Mouse (Mus musculus): ENCODE data around the gene P2ry6. TPM values are rescaled to one million over a fixed set of nuclear protein-coding genes. Genes with fewer than 3 reads are reported as not detected.

Gene P2ry6
- polyA plus RNA-seq, 1 experiment, result 1.3 TPM

DNA sequence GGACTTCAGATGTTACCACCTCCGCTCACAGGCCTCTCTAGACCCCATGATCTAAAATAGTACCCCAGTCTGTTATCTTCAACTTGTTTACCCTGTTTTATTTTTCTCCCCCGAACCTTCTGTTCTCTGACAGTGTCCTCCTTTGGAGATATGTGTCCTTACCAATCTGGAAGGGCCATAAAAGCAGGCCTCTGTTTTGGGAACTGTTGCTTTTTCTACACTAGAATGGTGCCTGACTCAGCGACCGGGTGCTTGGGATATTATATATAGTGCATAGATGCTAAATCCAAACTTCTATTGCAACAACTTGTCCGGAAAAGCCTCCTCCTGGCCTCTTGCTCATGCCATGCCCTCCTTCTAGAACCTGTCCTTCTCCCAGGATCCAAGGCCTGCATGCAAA lies 50.2 kb downstream of the P2ry6 start:
- no peak for TF ChIP-seq CTCF (IDR thresholded peaks at IDR 0.05; ENCODE audit: control insufficient read depth, insufficient read depth, low read length)
- H3K4me1 ChIP-seq (ENCODE audit: control insufficient read depth, insufficient read depth, low read length), result no peaks in the 10 kb centered on the region
- H3K4me3 ChIP-seq (replicated peaks; ENCODE audit: control insufficient read depth, low read depth, low read length), result no peak overlapping the region
- H3K27ac ChIP-seq (ENCODE audit: control insufficient read depth, insufficient read depth, low read depth, low read length, poor library complexity), result no peak overlapping the region
- WGBS, result 83% methylated on average over 5 of the region's 5 CpGs

DNA sequence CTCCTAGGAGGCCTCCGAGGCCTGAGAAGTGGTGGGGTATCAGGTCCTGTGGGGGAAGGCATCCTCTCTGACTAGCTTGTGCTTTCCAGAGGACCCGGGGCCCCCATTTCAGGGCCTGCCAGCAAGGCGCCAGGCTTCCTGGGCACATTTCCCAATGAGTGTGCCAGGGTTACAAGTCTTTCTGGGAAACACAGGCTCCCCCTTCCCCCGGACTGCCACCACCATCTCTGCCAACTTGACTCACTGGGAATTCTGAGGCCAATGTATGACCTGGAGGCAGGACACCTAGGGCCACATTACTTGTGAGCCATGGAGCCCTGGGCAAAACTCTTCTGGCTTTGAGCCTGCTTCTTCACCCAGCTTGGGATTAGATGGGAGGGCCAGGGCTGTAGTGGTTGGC lies 51.5 kb downstream of the P2ry6 start:
- Histone ChIP-seq H3K27ac (ENCODE audit: control insufficient read depth, insufficient read depth, low read depth, low read length, poor library complexity) (no peak overlapping the region), H3K4me1 (ENCODE audit: control insufficient read depth, insufficient read depth, low read length) (no peaks in the 10 kb centered on the region), H3K4me3 (replicated peaks; ENCODE audit: control insufficient read depth, low read depth, low read length) (no peak overlapping the region)
- no peak for TF ChIP-seq CTCF (IDR thresholded peaks at IDR 0.05; ENCODE audit: control insufficient read depth, insufficient read depth, low read length)
- no peak for TF ChIP-seq POLR2A (IDR thresholded peaks at IDR 0.05; ENCODE audit: borderline replicate concordance, control insufficient read depth, low read depth, low read length)
- 71% methylated on average over 4 of the region's 4 CpGs for WGBS

DNA sequence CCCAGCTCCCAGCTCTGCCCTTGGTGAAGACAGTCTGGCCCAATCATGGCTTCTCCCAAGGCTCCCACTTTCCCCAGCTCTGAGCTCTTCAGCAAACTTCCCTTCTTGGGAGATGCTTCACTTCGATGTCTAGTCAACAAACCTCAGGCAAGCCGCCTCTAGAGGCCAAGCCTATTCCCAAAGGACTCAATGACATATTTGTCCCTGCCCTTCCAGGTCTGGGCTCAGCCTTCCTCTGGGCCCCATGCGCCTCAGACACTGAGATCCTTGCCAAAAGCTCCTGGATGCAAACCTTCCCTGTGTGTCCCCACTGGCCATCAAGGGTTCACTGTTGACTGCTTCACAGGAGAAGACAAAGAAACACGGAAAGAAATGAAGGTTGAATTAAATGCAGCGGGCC lies 53.2 kb downstream of the P2ry6 start:
- Histone ChIP-seq H3K4me3 (replicated peaks; ENCODE audit: control insufficient read depth, low read depth, low read length) (no peak overlapping the region), H3K4me1 (ENCODE audit: control insufficient read depth, insufficient read depth, low read length) (no peaks in the 10 kb centered on the region), H3K27ac (ENCODE audit: control insufficient read depth, insufficient read depth, low read depth, low read length, poor library complexity) (no peak overlapping the region)
- 82% methylated on average over 5 of the region's 5 CpGs for WGBS
- TF ChIP-seq POLR2A (IDR thresholded peaks at IDR 0.05; ENCODE audit: borderline replicate concordance, control insufficient read depth, low read depth, low read length) (no peak), CTCF (IDR thresholded peaks at IDR 0.05; ENCODE audit: control insufficient read depth, insufficient read depth, low read length) (no peak)

DNA sequence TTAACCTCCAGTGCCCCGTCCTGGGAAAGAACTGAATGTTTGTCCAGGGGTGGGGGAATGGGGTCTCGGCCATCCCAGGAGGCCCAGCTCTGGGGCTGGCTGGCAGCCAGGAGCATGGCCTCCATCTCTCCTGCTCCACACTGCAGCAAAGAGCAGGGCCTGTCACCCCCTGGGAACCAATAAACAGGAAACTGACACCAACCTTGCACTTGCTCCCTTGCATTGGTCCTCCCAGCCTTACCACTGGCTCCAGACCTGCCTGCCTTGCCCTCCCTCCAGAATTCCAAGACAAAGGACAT lies 54.7 kb downstream of the P2ry6 start:
- no peaks in the 10 kb centered on the region for H3K4me1 ChIP-seq (ENCODE audit: control insufficient read depth, insufficient read depth, low read length)
- WGBS, result 68% methylated on average over 2 of the region's 2 CpGs
- H3K27ac ChIP-seq (ENCODE audit: control insufficient read depth, insufficient read depth, low read depth, low read length, poor library complexity), result no peak overlapping the region
- TF ChIP-seq POLR2A (IDR thresholded peaks at IDR 0.05; ENCODE audit: borderline replicate concordance, control insufficient read depth, low read depth, low read length) (no peak), CTCF (IDR thresholded peaks at IDR 0.05; ENCODE audit: control insufficient read depth, insufficient read depth, low read length) (no peak)
- H3K4me3 ChIP-seq (replicated peaks; ENCODE audit: control insufficient read depth, low read depth, low read length), result no peak overlapping the region

DNA sequence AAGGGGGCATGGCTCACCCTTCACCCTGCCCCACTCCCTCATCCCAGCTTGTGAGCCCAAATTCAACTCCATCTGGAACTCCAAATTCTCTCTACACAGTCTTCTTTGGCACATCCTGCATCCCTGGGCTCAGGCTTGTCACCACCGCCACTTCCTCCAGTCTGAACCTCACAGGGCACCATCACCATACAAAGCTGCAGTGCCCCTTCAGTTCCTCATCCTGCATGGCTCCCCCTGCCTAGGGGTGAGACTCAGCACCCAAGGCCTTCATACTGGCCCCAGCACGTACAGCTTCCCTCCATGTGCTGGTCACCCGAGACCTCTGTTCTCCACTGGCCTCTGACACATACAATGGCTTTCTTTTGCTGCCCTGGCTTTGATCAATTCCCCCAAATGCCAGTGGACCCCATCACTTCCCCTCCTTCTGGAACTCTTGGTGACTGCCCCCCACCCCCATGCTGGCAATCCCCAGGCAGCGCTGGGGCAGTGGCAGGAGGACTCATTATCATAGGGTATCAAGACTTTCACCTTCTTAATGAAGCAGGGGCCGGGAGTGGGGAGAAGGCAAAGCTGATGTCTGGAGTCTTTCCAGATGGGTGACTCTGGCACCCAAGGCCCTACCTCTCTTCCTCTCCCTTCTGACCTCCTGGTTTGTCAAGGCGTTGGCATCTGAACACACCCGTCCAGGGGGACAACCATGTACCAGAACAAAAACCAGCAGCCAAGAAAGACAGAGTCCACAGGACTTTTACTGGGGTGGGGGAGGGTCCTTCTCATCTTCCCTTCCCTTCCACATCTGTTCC lies 55.2 kb downstream of the P2ry6 start:
- TF ChIP-seq CTCF (IDR thresholded peaks at IDR 0.05; ENCODE audit: control insufficient read depth, insufficient read depth, low read length), result no peak
- TF ChIP-seq POLR2A (IDR thresholded peaks at IDR 0.05; ENCODE audit: borderline replicate concordance, control insufficient read depth, low read depth, low read length), result no peak
- 64% methylated on average over 7 of the region's 7 CpGs for WGBS
- Histone ChIP-seq H3K27ac (ENCODE audit: control insufficient read depth, insufficient read depth, low read depth, low read length, poor library complexity) (no peak overlapping the region), H3K4me1 (ENCODE audit: control insufficient read depth, insufficient read depth, low read length) (no peaks in the 10 kb centered on the region), H3K4me3 (replicated peaks; ENCODE audit: control insufficient read depth, low read depth, low read length) (no peak overlapping the region)

DNA sequence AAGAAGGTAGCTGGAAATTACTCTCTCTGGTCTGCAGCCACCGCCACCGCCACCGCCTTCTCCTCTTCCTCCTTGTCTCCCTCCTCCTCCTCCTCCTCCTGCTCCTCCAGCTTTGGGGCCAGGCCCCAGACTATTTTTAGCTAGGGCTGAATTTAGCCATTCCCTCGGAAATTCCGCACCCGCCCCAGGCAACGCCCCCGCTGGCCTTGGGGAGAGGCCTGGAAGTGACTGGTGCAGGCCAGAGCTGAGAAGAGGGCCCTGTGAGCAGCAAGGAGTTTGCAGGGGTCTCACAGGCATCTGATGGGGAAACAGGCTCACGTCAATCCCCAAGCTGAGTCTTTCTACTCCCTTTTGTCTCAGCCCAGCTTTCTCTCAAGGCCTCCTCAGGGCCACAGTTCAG lies 56.3 kb downstream of the P2ry6 start:
- Histone ChIP-seq H3K4me1 (ENCODE audit: control insufficient read depth, insufficient read depth, low read length) (no peaks in the 10 kb centered on the region), H3K4me3 (replicated peaks; ENCODE audit: control insufficient read depth, low read depth, low read length) (no peak overlapping the region), H3K27ac (ENCODE audit: control insufficient read depth, insufficient read depth, low read depth, low read length, poor library complexity) (no peak overlapping the region)
- TF ChIP-seq CTCF (IDR thresholded peaks at IDR 0.05; ENCODE audit: control insufficient read depth, insufficient read depth, low read length), result no peak
- TF ChIP-seq POLR2A (IDR thresholded peaks at IDR 0.05; ENCODE audit: borderline replicate concordance, control insufficient read depth, low read depth, low read length), result no peak
- 69% methylated on average over 9 of the region's 9 CpGs for WGBS

DNA sequence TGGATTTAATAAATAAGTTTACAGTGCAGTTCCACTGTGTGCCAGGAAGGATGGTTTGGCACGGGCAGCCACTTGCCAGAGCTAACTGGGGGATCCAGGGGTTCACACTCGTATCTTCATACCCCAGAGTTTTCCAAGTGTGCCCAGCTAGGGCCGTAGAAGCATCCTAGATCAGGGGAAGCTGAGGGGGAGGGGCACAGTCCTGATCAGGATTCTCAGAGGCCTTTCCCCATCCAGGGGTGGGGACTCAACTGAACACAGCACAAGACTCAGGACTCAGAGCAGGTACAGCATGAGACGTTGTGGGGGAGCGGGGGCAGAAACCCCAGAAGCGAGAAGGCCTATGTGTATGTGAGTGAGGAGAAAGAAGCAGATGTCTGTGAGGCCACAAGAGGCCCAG lies 56.7 kb downstream of the P2ry6 start:
- no peak for TF ChIP-seq POLR2A (IDR thresholded peaks at IDR 0.05; ENCODE audit: borderline replicate concordance, control insufficient read depth, low read depth, low read length)
- no peak for TF ChIP-seq CTCF (IDR thresholded peaks at IDR 0.05; ENCODE audit: control insufficient read depth, insufficient read depth, low read length)
- 78% methylated on average over 6 of the region's 6 CpGs for WGBS
- no peak overlapping the region for H3K4me3 ChIP-seq (replicated peaks; ENCODE audit: control insufficient read depth, low read depth, low read length)
- H3K4me1 ChIP-seq (ENCODE audit: control insufficient read depth, insufficient read depth, low read length), result no peaks in the 10 kb centered on the region
- no peak overlapping the region for H3K27ac ChIP-seq (ENCODE audit: control insufficient read depth, insufficient read depth, low read depth, low read length, poor library complexity)

DNA sequence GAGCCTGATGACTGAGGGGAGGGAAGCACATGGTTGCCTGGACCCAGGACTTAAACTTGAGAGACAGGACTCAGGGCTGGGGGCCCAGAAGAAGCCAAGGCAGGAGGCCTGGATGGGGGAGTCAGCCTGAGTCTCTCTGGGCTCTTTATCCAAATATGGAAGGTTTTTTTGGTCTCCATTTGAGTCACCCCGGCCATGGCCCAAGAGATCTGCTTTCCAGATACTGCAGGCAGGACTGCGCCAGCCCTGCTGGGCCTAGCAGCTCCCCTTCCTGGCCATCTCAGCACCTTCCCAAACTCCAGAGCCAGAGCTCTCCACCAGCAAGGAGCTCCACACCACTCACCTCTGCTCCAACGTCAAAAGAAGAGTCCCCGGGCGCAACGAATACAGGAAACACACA lies 57.9 kb downstream of the P2ry6 start:
- 88% methylated on average over 6 of the region's 6 CpGs for WGBS
- Histone ChIP-seq H3K27ac (ENCODE audit: control insufficient read depth, insufficient read depth, low read depth, low read length, poor library complexity) (no peak overlapping the region), H3K4me3 (replicated peaks; ENCODE audit: control insufficient read depth, low read depth, low read length) (no peak overlapping the region), H3K4me1 (ENCODE audit: control insufficient read depth, insufficient read depth, low read length) (no peaks in the 10 kb centered on the region)
- TF ChIP-seq POLR2A (IDR thresholded peaks at IDR 0.05; ENCODE audit: borderline replicate concordance, control insufficient read depth, low read depth, low read length) (no peak), CTCF (IDR thresholded peaks at IDR 0.05; ENCODE audit: control insufficient read depth, insufficient read depth, low read length) (no peak)

DNA sequence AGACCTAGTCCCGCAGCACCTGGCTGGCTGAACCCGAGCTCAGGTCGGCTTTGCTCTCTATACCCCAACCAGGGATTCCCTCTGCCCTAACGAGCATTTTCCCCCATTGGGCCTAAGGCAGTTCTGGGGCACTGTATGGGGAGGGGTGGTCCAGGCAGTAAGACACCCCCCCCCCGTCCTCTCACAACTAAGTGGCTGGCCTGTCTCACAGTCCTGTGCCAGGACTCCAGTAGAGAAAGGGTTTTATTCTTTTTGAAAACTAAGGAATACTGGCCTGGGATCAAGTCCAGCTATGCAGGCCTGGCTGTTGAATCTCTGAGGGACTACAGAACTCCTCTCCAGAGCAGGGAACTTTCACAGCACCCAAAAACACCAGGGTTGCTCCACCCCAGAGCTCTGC lies 59.2 kb downstream of the P2ry6 start:
- TF ChIP-seq POLR2A (IDR thresholded peaks at IDR 0.05; ENCODE audit: borderline replicate concordance, control insufficient read depth, low read depth, low read length) (no peak), CTCF (IDR thresholded peaks at IDR 0.05; ENCODE audit: control insufficient read depth, insufficient read depth, low read length) (no peak)
- WGBS, result 82% methylated on average over 5 of the region's 5 CpGs
- Histone ChIP-seq H3K4me3 (replicated peaks; ENCODE audit: control insufficient read depth, low read depth, low read length) (no peak overlapping the region), H3K4me1 (ENCODE audit: control insufficient read depth, insufficient read depth, low read length) (no peaks in the 10 kb centered on the region), H3K27ac (ENCODE audit: control insufficient read depth, insufficient read depth, low read depth, low read length, poor library complexity) (no peak overlapping the region)
